Mouse (Mus musculus): ENCODE measurements around the gene Abhd17a.
"Not testable (repeated sequence)": the region's sequence is repeated elsewhere in the genome, so short reads cannot be mapped to it uniquely, and the experiment has no call there.

Gene Abhd17a

GRCm38 (mm10) chr10:80608435-80608834 lies 18.3 kb upstream of the Abhd17a start:
- no peak for DNase-seq (ENCODE audit: low spot score)

GRCm38 (mm10) chr10:80606737-80607350 lies 16.7 kb upstream of the Abhd17a start:
- DNase-seq (ENCODE audit: low spot score): no peak

- no peak for DNase-seq (ENCODE audit: low spot score)
Observed at GRCm38 (mm10) chr10:80606306-80606705, 16.2 kb upstream of the Abhd17a start.

- not testable (repeated sequence) for DNase-seq (ENCODE audit: low spot score)
Observed at GRCm38 (mm10) chr10:80605721-80606120, 15.6 kb upstream of the Abhd17a start, which contains the start of gene Gm49322. Gene Gm49322, plus strand, starts transcription at chr10:80606021.

GRCm38 (mm10) chr10:80604988-80605387 lies 14.8 kb upstream of the Abhd17a start:
- DNase-seq (ENCODE audit: low spot score): no peak

GRCm38 (mm10) chr10:80604001-80604509 lies 13.9 kb upstream of the Abhd17a start:
- DNase-seq (ENCODE audit: low spot score): no peak

GRCm38 (mm10) chr10:80603364-80603763 lies 13.2 kb upstream of the Abhd17a start:
- no peak for DNase-seq (ENCODE audit: low spot score)

GRCm38 (mm10) chr10:80602698-80603325 lies 12.7 kb upstream of the Abhd17a start, which contains the start of the genes Scamp4 and Adat3:
Gene Scamp4, plus strand, starts transcription at chr10:80602872.
Gene Adat3, plus strand, starts transcription at chr10:80602880.
- peak; percentile 99 for DNase-seq (ENCODE audit: low spot score)

GRCm38 (mm10) chr10:80596318-80596717 lies 6.2 kb upstream of the Abhd17a start:
- DNase-seq (ENCODE audit: low spot score): no peak

- DNase-seq (ENCODE audit: low spot score): no peak
Observed at GRCm38 (mm10) chr10:80589127-80589878, 838 bp downstream of the Abhd17a start.

GRCm38 (mm10) chr10:80587305-80587657 lies 2.9 kb downstream of the Abhd17a start:
- DNase-seq (ENCODE audit: low spot score): peak; percentile 23

- DNase-seq (ENCODE audit: low spot score): no peak
Observed at GRCm38 (mm10) chr10:80586407-80587304, 3.5 kb downstream of the Abhd17a start.

- DNase-seq (ENCODE audit: low spot score): no peak
Observed at GRCm38 (mm10) chr10:80585581-80585980, 4.6 kb downstream of the Abhd17a start.

GRCm38 (mm10) chr10:80584642-80585552 lies 5.2 kb downstream of the Abhd17a start:
- no peak for DNase-seq (ENCODE audit: low spot score)

- DNase-seq (ENCODE audit: low spot score): no peak
Observed at GRCm38 (mm10) chr10:80584045-80584488, 6.1 kb downstream of the Abhd17a start.

GRCm38 (mm10) chr10:80583047-80583446 lies 7.1 kb downstream of the Abhd17a start:
- no peak for DNase-seq (ENCODE audit: low spot score)

GRCm38 (mm10) chr10:80578911-80579310 lies 11.2 kb downstream of the Abhd17a start:
- peak; percentile 85 for DNase-seq (ENCODE audit: low spot score)

GRCm38 (mm10) chr10:80578131-80578750 lies 11.9 kb downstream of the Abhd17a start:
- peak; percentile 80 for DNase-seq (ENCODE audit: low spot score)

- peak; percentile 97 for DNase-seq (ENCODE audit: low spot score)
Observed at GRCm38 (mm10) chr10:80577195-80578130, 12.7 kb downstream of the Abhd17a start, which contains the start of gene Klf16. Gene Klf16, minus strand, starts transcription at chr10:80577321.

Measured in embryo, embryonic 10 days (tissue).